Mouse (Mus musculus): Measurements from ENCODE around the gene Rbpms2. TPM values are rescaled to one million over a fixed set of nuclear protein-coding genes. Genes with fewer than 3 reads are reported as not detected.
"Not testable (repeated sequence)": the region's sequence is repeated elsewhere in the genome, so short reads cannot be mapped to it uniquely, and the experiment has no call there.

Rbpms2 gene
- polyA plus RNA-seq, 1 experiment from 2014 or later: 23.1 TPM

GRCm38 (mm10) chr9:65648730-65649129, 19.3 kb downstream of the Rbpms2 start:
- Histone ChIP-seq H3K4me3 (ENCODE audit: low read length) (no peak overlapping the region), H3K36me3 (ENCODE audit: control insufficient read depth, insufficient read depth, low read length) (no peaks in the 10 kb centered on the region), H3K9me3 (ENCODE audit: control insufficient read depth, low read length) (no peaks in the 10 kb centered on the region), H3K4me1 (ENCODE audit: control insufficient read depth, insufficient read depth, low read length) (peaks cover 13% of the 10 kb centered on the region), H3K27me3 (replicated peaks; ENCODE audit: control insufficient read depth, insufficient read depth, low read length) (no peaks in the 10 kb centered on the region), H3K9ac (ENCODE audit: low read depth, low read length) (no peak overlapping the region), H3K27ac (ENCODE audit: low read length) (no peak overlapping the region), H3K4me2 (ENCODE audit: low read depth, low read length) (no peak overlapping the region)
- no peak for ATAC-seq
- 86% methylated on average over 13 of the region's 13 CpGs for WGBS

DNA sequence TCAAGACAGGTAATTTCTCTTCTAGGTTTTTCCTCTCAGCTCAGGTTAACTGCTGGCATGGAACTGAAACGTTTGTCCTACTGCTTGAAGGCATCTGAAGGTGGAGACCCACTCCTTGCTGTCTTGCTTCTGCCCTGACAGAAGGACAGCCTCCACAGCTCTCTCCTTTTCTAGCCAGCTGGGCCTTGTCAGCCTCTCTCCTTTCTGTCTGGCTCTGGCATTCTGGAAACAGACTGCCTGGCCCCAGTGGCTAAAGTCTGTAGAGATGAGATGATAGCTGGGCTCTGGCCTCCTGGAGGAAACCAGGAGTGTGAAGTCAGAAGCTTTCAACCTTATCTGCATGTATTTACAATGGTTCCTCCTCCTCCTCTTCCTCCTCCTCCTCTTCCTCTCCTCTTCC, 20.5 kb downstream of the Rbpms2 start:
- H3K4me1 ChIP-seq (ENCODE audit: control insufficient read depth, insufficient read depth, low read length): peaks cover 13% of the 10 kb centered on the region
- H3K4me3 ChIP-seq (ENCODE audit: low read length): no peak overlapping the region
- H3K4me2 ChIP-seq (ENCODE audit: low read depth, low read length): no peak overlapping the region
- ATAC-seq: no peak
- H3K36me3 ChIP-seq (ENCODE audit: control insufficient read depth, insufficient read depth, low read length): no peaks in the 10 kb centered on the region
- H3K27ac ChIP-seq (ENCODE audit: low read length): no peak overlapping the region
- no peaks in the 10 kb centered on the region for H3K27me3 ChIP-seq (replicated peaks; ENCODE audit: control insufficient read depth, insufficient read depth, low read length)
- no peak overlapping the region for H3K9ac ChIP-seq (ENCODE audit: low read depth, low read length)
- H3K9me3 ChIP-seq (ENCODE audit: control insufficient read depth, low read length): no peaks in the 10 kb centered on the region
- 41% methylated on average over 1 of the region's 1 CpGs for WGBS

GRCm38 (mm10) chr9:65651957-65652356, 22.5 kb downstream of the Rbpms2 start:
- WGBS: 94% methylated on average over 1 of the region's 1 CpGs
- H3K4me2 ChIP-seq (ENCODE audit: low read depth, low read length); ATAC-seq; H3K4me3 ChIP-seq (ENCODE audit: low read length); H3K27ac ChIP-seq (ENCODE audit: low read length); H3K9ac ChIP-seq (ENCODE audit: low read depth, low read length); H3K27me3 ChIP-seq (replicated peaks; ENCODE audit: control insufficient read depth, insufficient read depth, low read length); H3K4me1 ChIP-seq (ENCODE audit: control insufficient read depth, insufficient read depth, low read length); H3K36me3 ChIP-seq (ENCODE audit: control insufficient read depth, insufficient read depth, low read length); H3K9me3 ChIP-seq (ENCODE audit: control insufficient read depth, low read length): not testable (repeated sequence)

- Histone ChIP-seq H3K9ac (ENCODE audit: low read depth, low read length) (no peak overlapping the region), H3K4me2 (ENCODE audit: low read depth, low read length) (no peak overlapping the region), H3K36me3 (ENCODE audit: control insufficient read depth, insufficient read depth, low read length) (no peaks in the 10 kb centered on the region), H3K9me3 (ENCODE audit: control insufficient read depth, low read length) (no peaks in the 10 kb centered on the region), H3K4me1 (ENCODE audit: control insufficient read depth, insufficient read depth, low read length) (peaks cover 7% of the 10 kb centered on the region), H3K4me3 (ENCODE audit: low read length) (no peak overlapping the region), H3K27ac (ENCODE audit: low read length) (no peak overlapping the region), H3K27me3 (replicated peaks; ENCODE audit: control insufficient read depth, insufficient read depth, low read length) (no peaks in the 10 kb centered on the region)
- WGBS: 92% methylated on average over 4 of the region's 4 CpGs
- no peak for ATAC-seq
These were observed 24.3 kb downstream of the Rbpms2 start for GRCm38 (mm10) chr9:65653741-65654140.

GRCm38 (mm10) chr9:65654700-65655237, 25.3 kb downstream of the Rbpms2 start:
- Histone ChIP-seq H3K9me3 (ENCODE audit: control insufficient read depth, low read length) (no peaks in the 10 kb centered on the region), H3K27me3 (replicated peaks; ENCODE audit: control insufficient read depth, insufficient read depth, low read length) (no peaks in the 10 kb centered on the region), H3K4me2 (ENCODE audit: low read depth, low read length) (no peak overlapping the region), H3K4me1 (ENCODE audit: control insufficient read depth, insufficient read depth, low read length) (peaks cover 6% of the 10 kb centered on the region), H3K36me3 (ENCODE audit: control insufficient read depth, insufficient read depth, low read length) (no peaks in the 10 kb centered on the region), H3K9ac (ENCODE audit: low read depth, low read length) (no peak overlapping the region), H3K4me3 (ENCODE audit: low read length) (no peak overlapping the region), H3K27ac (ENCODE audit: low read length) (no peak overlapping the region)
- 87% methylated on average over 3 of the region's 3 CpGs for WGBS
- no peak for ATAC-seq

GRCm38 (mm10) chr9:65655540-65655939, 26.1 kb downstream of the Rbpms2 start:
- Histone ChIP-seq H3K9me3 (ENCODE audit: control insufficient read depth, low read length) (no peaks in the 10 kb centered on the region), H3K4me3 (ENCODE audit: low read length) (no peak overlapping the region), H3K27ac (ENCODE audit: low read length) (no peak overlapping the region), H3K27me3 (replicated peaks; ENCODE audit: control insufficient read depth, insufficient read depth, low read length) (no peaks in the 10 kb centered on the region), H3K36me3 (ENCODE audit: control insufficient read depth, insufficient read depth, low read length) (no peaks in the 10 kb centered on the region), H3K9ac (ENCODE audit: low read depth, low read length) (no peak overlapping the region), H3K4me1 (ENCODE audit: control insufficient read depth, insufficient read depth, low read length) (no peaks in the 10 kb centered on the region; the same call in 1 of the 2 replicates), H3K4me2 (ENCODE audit: low read depth, low read length) (no peak overlapping the region)
- WGBS: 77% methylated on average over 8 of the region's 8 CpGs
- no peak for ATAC-seq

GRCm38 (mm10) chr9:65657218-65657617, 27.8 kb downstream of the Rbpms2 start:
- H3K9ac ChIP-seq (ENCODE audit: low read depth, low read length): no peak overlapping the region
- ATAC-seq: no peak
- no peaks in the 10 kb centered on the region for H3K9me3 ChIP-seq (ENCODE audit: control insufficient read depth, low read length)
- no peak overlapping the region for H3K4me3 ChIP-seq (ENCODE audit: low read length)
- no peaks in the 10 kb centered on the region for H3K36me3 ChIP-seq (ENCODE audit: control insufficient read depth, insufficient read depth, low read length)
- no peaks in the 10 kb centered on the region for H3K27me3 ChIP-seq (replicated peaks; ENCODE audit: control insufficient read depth, insufficient read depth, low read length)
- H3K27ac ChIP-seq (ENCODE audit: low read length): no peak overlapping the region
- H3K4me2 ChIP-seq (ENCODE audit: low read depth, low read length): no peak overlapping the region
- WGBS: 82% methylated on average over 3 of the region's 3 CpGs
- no peaks in the 10 kb centered on the region for H3K4me1 ChIP-seq (ENCODE audit: control insufficient read depth, insufficient read depth, low read length)

DNA sequence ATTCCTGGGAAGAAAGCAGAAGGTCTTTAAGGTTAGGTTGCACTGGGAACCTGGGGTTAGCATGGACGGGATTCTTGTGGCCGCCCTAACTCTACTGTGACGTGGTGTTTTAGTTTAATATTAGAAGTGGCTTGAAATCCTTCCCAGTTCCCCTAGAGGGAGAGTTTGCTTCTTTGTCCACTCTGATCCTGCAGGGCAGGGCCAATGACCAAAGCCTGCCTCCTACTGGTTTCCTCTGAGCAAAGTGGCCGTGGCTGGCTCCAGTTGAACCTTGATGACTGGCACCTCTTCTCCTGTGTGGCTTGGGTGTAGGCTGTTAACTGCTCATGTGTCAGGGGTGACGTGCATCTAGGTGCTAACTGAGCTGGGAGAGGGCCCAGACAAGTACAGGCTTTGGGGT, 31.6 kb downstream of the Rbpms2 start:
- Histone ChIP-seq H3K9me3 (ENCODE audit: control insufficient read depth, low read length) (no peaks in the 10 kb centered on the region), H3K9ac (ENCODE audit: low read depth, low read length) (no peak overlapping the region)

GRCm38 (mm10) chr9:65661493-65661892, 32.0 kb downstream of the Rbpms2 start:
- H3K27ac ChIP-seq (ENCODE audit: low read length): no peak overlapping the region
- H3K4me2 ChIP-seq (ENCODE audit: low read depth, low read length): no peak overlapping the region
- H3K36me3 ChIP-seq (ENCODE audit: control insufficient read depth, insufficient read depth, low read length): no peaks in the 10 kb centered on the region
- H3K4me3 ChIP-seq (ENCODE audit: low read length): no peak overlapping the region
- no peaks in the 10 kb centered on the region for H3K27me3 ChIP-seq (replicated peaks; ENCODE audit: control insufficient read depth, insufficient read depth, low read length)
- H3K4me1 ChIP-seq (ENCODE audit: control insufficient read depth, insufficient read depth, low read length): no peaks in the 10 kb centered on the region
- no peak overlapping the region for H3K9ac ChIP-seq (ENCODE audit: low read depth, low read length)
- WGBS: 65% methylated on average over 1 of the region's 1 CpGs
- ATAC-seq: no peak
- no peaks in the 10 kb centered on the region for H3K9me3 ChIP-seq (ENCODE audit: control insufficient read depth, low read length)

More for the DNA sequence above, 31.6 kb downstream of the Rbpms2 start:
- no peak overlapping the region for H3K4me2 ChIP-seq (ENCODE audit: low read depth, low read length)
- no peak for ATAC-seq
- no peak overlapping the region for H3K4me3 ChIP-seq (ENCODE audit: low read length)
- WGBS: 70% methylated on average over 5 of the region's 5 CpGs
- no peak overlapping the region for H3K27ac ChIP-seq (ENCODE audit: low read length)
- no peaks in the 10 kb centered on the region for H3K36me3 ChIP-seq (ENCODE audit: control insufficient read depth, insufficient read depth, low read length)
- no peaks in the 10 kb centered on the region for H3K4me1 ChIP-seq (ENCODE audit: control insufficient read depth, insufficient read depth, low read length)
- H3K27me3 ChIP-seq (replicated peaks; ENCODE audit: control insufficient read depth, insufficient read depth, low read length): no peaks in the 10 kb centered on the region

DNA sequence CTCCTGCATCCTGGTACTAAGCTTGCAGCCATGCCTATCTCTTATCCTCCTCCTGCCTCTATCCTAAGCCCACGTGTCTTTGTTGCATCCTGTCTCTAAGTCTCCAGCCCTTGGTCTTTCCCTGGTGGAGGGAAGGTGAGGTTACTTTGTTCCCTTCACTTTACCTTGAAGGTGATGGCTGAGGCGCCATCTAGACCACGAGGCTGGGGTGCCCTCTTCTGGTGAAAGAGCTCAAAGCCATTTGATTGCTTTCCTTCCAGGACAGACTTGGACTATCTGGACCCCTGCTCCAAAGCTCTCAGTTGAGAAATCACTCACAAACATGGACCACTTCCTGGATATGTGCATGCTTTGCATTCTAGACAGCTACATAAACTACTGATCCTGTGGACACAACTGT, 34.7 kb downstream of the Rbpms2 start:
- Histone ChIP-seq H3K4me2 (ENCODE audit: low read depth, low read length) (no peak overlapping the region), H3K4me3 (ENCODE audit: low read length) (no peak overlapping the region), H3K9ac (ENCODE audit: low read depth, low read length) (no peak overlapping the region), H3K27ac (ENCODE audit: low read length) (no peak overlapping the region), H3K9me3 (ENCODE audit: control insufficient read depth, low read length) (no peaks in the 10 kb centered on the region), H3K27me3 (replicated peaks; ENCODE audit: control insufficient read depth, insufficient read depth, low read length) (no peaks in the 10 kb centered on the region), H3K4me1 (ENCODE audit: control insufficient read depth, insufficient read depth, low read length) (no peaks in the 10 kb centered on the region), H3K36me3 (ENCODE audit: control insufficient read depth, insufficient read depth, low read length) (no peaks in the 10 kb centered on the region)
- no peak for ATAC-seq
- WGBS: 1% methylated on average over 3 of the region's 3 CpGs
